ENCODE assay signal across 1 mouse cellular context in genomic region chr10:128664808-128665207, GRCm38 (mm10).
TF ChIP-seq lines count a peak whose summit lies in the region.

No protein-coding gene starts in this region.

TF ChIP-seq in MEL, 35 proteins besides CTCF, POLR2A, EP300 and RAD21:
- TF ChIP-seq SIN3A (IDR thresholded peaks at IDR 0.05; ENCODE audit: low read length) (no peak), MAZ (IDR thresholded peaks at IDR 0.05; ENCODE audit: low read depth, low read length) (no peak), MAFK (IDR thresholded peaks at IDR 0.05; ENCODE audit: borderline replicate concordance, low read depth, low read length) (no peak), ZC3H11A (IDR thresholded peaks at IDR 0.05; ENCODE audit: low read depth, low read length) (no peak), ELF1 (IDR thresholded peaks at IDR 0.05; ENCODE audit: low read depth, low read length) (no peak), SMC3 (IDR thresholded peaks at IDR 0.05; ENCODE audit: low read depth, low read length) (no peak), ZMIZ1 (IDR thresholded peaks at IDR 0.05; ENCODE audit: low read depth, low read length) (no peak), E2F4 (IDR thresholded peaks at IDR 0.05; ENCODE audit: borderline replicate concordance, low read depth, low read length) (no peak), ETS1 (IDR thresholded peaks at IDR 0.05; ENCODE audit: low read depth, low read length) (no peak), NRF1 (IDR thresholded peaks at IDR 0.05; ENCODE audit: insufficient read depth, low read depth, low read length, poor library complexity, severe bottlenecking) (no peak), ZKSCAN1 (IDR thresholded peaks at IDR 0.05; ENCODE audit: low read depth, low read length) (no peak), USF1 (IDR thresholded peaks at IDR 0.05; ENCODE audit: low read depth, low read length) (no peak), RCOR1 (IDR thresholded peaks at IDR 0.05; ENCODE audit: low read depth, low read length) (no peak), MEF2A (IDR thresholded peaks at IDR 0.05; ENCODE audit: extremely low read depth, insufficient replicate concordance, low read depth, low read length, poor library complexity, severe bottlenecking) (no peak), MYC (IDR thresholded peaks at IDR 0.05; ENCODE audit: low read depth, low read length) (no peak), MYB (IDR thresholded peaks at IDR 0.05; ENCODE audit: low read depth, low read length) (no peak), UBTF (IDR thresholded peaks at IDR 0.05; ENCODE audit: borderline replicate concordance, insufficient read depth, low read depth, low read length) (no peak), TBP (IDR thresholded peaks at IDR 0.05; ENCODE audit: low read depth, low read length) (no peak), BHLHE40 (IDR thresholded peaks at IDR 0.05; ENCODE audit: borderline replicate concordance, low read depth, low read length) (no peak), GATA1 (IDR thresholded peaks at IDR 0.05; ENCODE audit: low read depth, low read length) (peak; percentile 46; the same call in 1 of the 2 replicates), TCF12 (IDR thresholded peaks at IDR 0.05; ENCODE audit: low read depth, low read length) (peak; percentile 68; the same call in 1 of the 2 replicates), KAT2A (conservative IDR thresholded peaks at IDR 0.05; ENCODE audit: low read depth, low read length) (no peak), CHD2 (IDR thresholded peaks at IDR 0.05; ENCODE audit: low read length) (no peak), TAL1 (IDR thresholded peaks at IDR 0.05; ENCODE audit: low read length) (peak; percentile 56), MAX (IDR thresholded peaks at IDR 0.05; ENCODE audit: low read length) (no peak)
